ENCODE assay signal across 19 mouse cellular contexts in the genomic region with DNA sequence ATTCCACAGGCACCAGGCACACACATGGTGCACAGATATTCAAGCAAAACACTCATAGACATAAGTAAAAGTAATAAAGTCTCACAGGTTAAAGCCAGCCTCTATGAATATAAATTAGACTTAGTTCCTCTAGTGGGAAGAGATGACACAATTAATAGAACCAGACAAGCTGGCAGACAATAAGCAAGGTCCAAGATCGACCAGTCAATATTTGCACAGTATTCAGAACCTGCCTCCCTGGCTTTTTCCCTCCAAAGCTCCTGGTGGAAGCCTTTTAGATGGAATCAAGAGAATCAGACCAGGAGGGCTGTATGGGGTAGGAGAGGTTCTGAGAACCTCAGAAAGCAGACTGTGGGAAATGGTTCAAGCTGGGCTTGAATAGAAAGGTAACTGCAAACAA.
"Had no signal": no experiment of that assay in that cellular context is flagged by ENCODE, and none has a peak within 500 bp of the region (broad histone marks: within the 10 kb centered on the region; RNA-seq: fewer than 3 reads in every experiment).

No protein-coding gene starts in this region.

- H3K4me1 ChIP-seq: midbrain, embryonic 12.5 days; neural tube, embryonic 15.5 days; stomach, embryonic 15.5 days had no signal

- H3K27me3 ChIP-seq: midbrain, embryonic 12.5 days; neural tube, embryonic 15.5 days; stomach, embryonic 15.5 days had no signal

- H3K4me2 ChIP-seq: lung, embryonic 15.5 days; midbrain, embryonic 12.5 days; neural tube, embryonic 13.5 days; neural tube, embryonic 15.5 days; stomach, embryonic 15.5 days had no signal

- H3K9ac ChIP-seq: liver, embryonic 14.5 days; lung, embryonic 15.5 days; midbrain, embryonic 12.5 days; neural tube, embryonic 13.5 days; neural tube, embryonic 15.5 days; stomach, embryonic 15.5 days had no signal

- H3K4me3 ChIP-seq: lung, embryonic 15.5 days; megakaryocyte, embryonic 14.5 days; midbrain, embryonic 12.5 days; myocyte; neural tube, embryonic 13.5 days; neural tube, embryonic 15.5 days; stomach, embryonic 15.5 days had no signal

- H3K36me3 ChIP-seq: lung, embryonic 15.5 days; midbrain, embryonic 12.5 days; neural tube, embryonic 13.5 days; neural tube, embryonic 15.5 days; stomach, embryonic 15.5 days had no signal

- DNase-seq: lung, adult 2 months; lung, postnatal 14 days; midbrain, embryonic 14.5 days; right cerebral cortex, postnatal 14 days; thymus, adult 2 months; thymus, postnatal 25 days; thymus, postnatal 4 days had no signal

- H3K27ac ChIP-seq: liver, embryonic 14.5 days; lung, embryonic 15.5 days; macrophage; midbrain, embryonic 12.5 days; neural tube, embryonic 13.5 days; neural tube, embryonic 15.5 days; stomach, embryonic 15.5 days; stomach, postnatal 0 days had no signal

- H3K9me3 ChIP-seq: lung, embryonic 15.5 days; midbrain, embryonic 12.5 days; neural tube, embryonic 13.5 days; neural tube, embryonic 15.5 days; stomach, embryonic 15.5 days had no signal

- ATAC-seq: lung, postnatal 0 days; midbrain, embryonic 16.5 days had no signal
